Mouse (Mus musculus) small intestine, adult 2 months (tissue): Measurements from ENCODE around the gene Rpsa. TPM values are rescaled to one million over a fixed set of nuclear protein-coding genes. Genes with fewer than 3 reads are reported as not detected.
A peak's percentile ranks its signal among the peaks of the same experiment; 100 is the strongest.

Experiments used
- H3K27ac ChIP-seq: fragments of 200-500 bp; 2 replicates; pipeline ENCODE4 v1.5.1; 2012; ENCODE audit warnings: low read depth, low read length, control low read depth, inconsistent platforms; ENCODE audit not compliant: insufficient read depth
- H3K27me3 ChIP-seq: fragments of 200-500 bp; 2 replicates; pipeline ENCODE4 v1.6.1; 2012; ENCODE audit warnings: mild to moderate bottlenecking, moderate library complexity, low read length, inconsistent platforms; ENCODE audit not compliant: control insufficient read depth, insufficient read depth
- H3K36me3 ChIP-seq: fragments of 200-500 bp; 2 replicates; pipeline ENCODE4 v1.6.1; 2012; ENCODE audit warnings: mild to moderate bottlenecking, low read length, control low read depth, inconsistent platforms; ENCODE audit not compliant: control insufficient read depth, insufficient read depth
- H3K4me1 ChIP-seq: fragments of 200-500 bp; 2 replicates; pipeline ENCODE4 v1.6.1; 2012; ENCODE audit warnings: low read length, inconsistent platforms, mixed read lengths; ENCODE audit not compliant: control insufficient read depth, insufficient read depth, insufficient read length
- H3K4me3 ChIP-seq: fragments of 200-500 bp; 2 replicates; pipeline ENCODE4 v1.5.1; 2012; ENCODE audit warnings: low read depth, mild to moderate bottlenecking, control low read depth, inconsistent platforms, low read length, moderate library complexity
- CTCF ChIP-seq: fragments of 200-500 bp; IDR thresholded peaks from 2 replicates; pipeline ENCODE4 v1.5.1; 2012; ENCODE audit warnings: low read depth, mild to moderate bottlenecking, control low read depth, inconsistent platforms, low read length, moderate library complexity, mixed read lengths; ENCODE audit not compliant: insufficient replicate concordance, insufficient read length; ENCODE audit errors: extremely low read depth
- POLR2A ChIP-seq: fragments of 200-500 bp; IDR thresholded peaks from 2 replicates; pipeline ENCODE4 v1.6.1; 2012; ENCODE audit warnings: low read depth, mild to moderate bottlenecking, control low read depth, inconsistent platforms, low read length, moderate library complexity
- WGBS: fragments of 180-500 bp; shearing (Covaris S2); methylation state at CpG from one replicate; pipeline ENCODE4 v1.1.7; 2018; 5-methylcytosine and 5-hydroxymethylcytosine counted together
- polyA plus RNA-seq: library from polyadenylated mRNA; depleted of rRNA; stranded (reverse); fragments of >200 nt; gene quantifications from 2 replicates; pipeline ENCODE4 v1.2.3, GENCODE M21; 2012

Gene Rpsa
- polyA plus RNA-seq, 1 experiment = 2,329 TPM

- Histone ChIP-seq H3K27ac (no peak overlapping the region), H3K27me3 (no peaks in the 10 kb centered on the region), H3K36me3 (no peaks in the 10 kb centered on the region), H3K4me1 (no peaks in the 10 kb centered on the region), H3K4me3 (no peak overlapping the region)
- no peak for TF ChIP-seq POLR2A
- TF ChIP-seq CTCF = no peak
- WGBS = 85% methylated on average over 9 of the region's 9 CpGs
These were observed 43.1 kb upstream of the Rpsa start for GRCm38 (mm10) chr9:120084406-120084805.

DNA sequence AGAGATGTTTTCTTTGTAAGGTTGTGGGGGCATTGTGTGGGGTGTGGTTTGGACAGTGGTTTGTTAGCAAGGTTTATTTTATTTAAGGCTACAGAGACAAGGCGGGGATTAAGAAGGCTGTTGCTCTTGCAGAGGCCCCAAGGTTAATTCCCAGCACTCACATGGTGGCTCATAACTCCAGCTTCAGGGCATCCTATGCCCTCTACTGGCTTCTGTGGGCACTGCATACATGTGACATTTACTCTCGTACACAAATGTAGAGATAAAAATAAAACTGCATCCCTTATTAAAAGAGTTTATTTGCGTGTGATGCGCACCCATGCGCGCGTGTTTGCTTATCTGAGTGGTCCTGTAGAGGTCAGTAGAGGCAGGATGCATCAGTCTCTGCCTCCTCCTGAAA, 38.4 kb upstream of the Rpsa start:
- Histone ChIP-seq H3K4me3 (no peak overlapping the region), H3K27me3 (no peaks in the 10 kb centered on the region), H3K4me1 (no peaks in the 10 kb centered on the region), H3K27ac (no peak overlapping the region), H3K36me3 (no peaks in the 10 kb centered on the region)
- WGBS = 87% methylated on average over 7 of the region's 7 CpGs
- TF ChIP-seq CTCF = no peak
- no peak for TF ChIP-seq POLR2A

- Histone ChIP-seq H3K4me1 (no peaks in the 10 kb centered on the region), H3K4me3 (no peak overlapping the region), H3K36me3 (no peaks in the 10 kb centered on the region), H3K27me3 (no peaks in the 10 kb centered on the region), H3K27ac (no peak overlapping the region)
- 84% methylated on average over 10 of the region's 10 CpGs for WGBS
- TF ChIP-seq CTCF (no peak), POLR2A (no peak)
These were observed 36.4 kb upstream of the Rpsa start for GRCm38 (mm10) chr9:120091086-120091485.

DNA sequence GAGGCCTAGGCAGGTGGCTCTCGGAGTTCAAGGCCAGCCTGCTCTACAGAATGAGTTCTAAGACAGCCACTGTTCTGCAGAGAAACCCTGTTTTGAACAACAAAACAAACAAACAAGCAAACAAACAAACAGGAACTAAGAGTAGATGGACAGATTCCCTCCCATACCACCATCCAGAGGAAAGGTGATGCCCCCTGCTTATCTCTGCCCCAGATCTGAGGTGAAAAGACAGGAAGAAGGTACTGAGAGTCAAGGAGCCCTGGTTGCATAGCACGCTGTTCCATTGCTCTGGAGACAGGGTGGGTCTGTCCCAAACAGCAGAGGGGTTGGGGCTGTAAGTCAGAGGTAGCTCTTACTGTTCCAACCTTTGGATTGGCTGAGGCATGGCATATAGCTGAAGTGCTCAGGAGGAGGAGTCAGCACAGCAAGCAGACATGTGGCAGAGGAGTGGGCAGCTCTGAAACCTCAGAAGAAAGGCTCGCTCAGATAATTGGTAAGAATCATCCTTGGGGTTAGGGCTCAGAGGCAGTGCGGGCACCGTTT, 35.7 kb upstream of the Rpsa start, which contains the start of gene Ccr8:
TSS of gene Ccr8 (plus strand) at position 419 of the 543 bp plus-strand sequence.
- Histone ChIP-seq H3K36me3 (no peaks in the 10 kb centered on the region), H3K4me1 (no peaks in the 10 kb centered on the region), H3K27ac (no peak within 1 kb of the TSS), H3K27me3 (no peaks in the 10 kb centered on the region), H3K4me3 (no peak within 1 kb of the TSS)
- TF ChIP-seq CTCF = no peak
- no peak for TF ChIP-seq POLR2A
- 74% methylated on average over 5 of the region's 5 CpGs for WGBS

DNA sequence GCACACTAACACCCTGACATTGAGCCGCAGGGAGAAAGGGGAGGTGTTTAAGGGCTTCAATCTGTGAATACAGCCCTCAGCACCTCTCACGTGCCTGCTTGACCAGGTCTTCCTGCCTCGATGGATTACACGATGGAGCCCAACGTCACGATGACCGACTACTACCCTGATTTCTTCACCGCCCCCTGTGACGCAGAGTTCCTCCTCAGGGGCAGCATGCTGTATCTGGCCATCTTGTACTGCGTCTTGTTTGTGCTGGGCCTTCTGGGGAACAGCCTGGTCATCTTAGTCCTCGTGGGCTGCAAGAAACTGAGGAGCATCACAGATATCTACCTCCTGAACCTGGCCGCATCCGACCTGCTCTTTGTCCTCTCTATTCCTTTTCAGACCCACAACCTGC, 33.8 kb upstream of the Rpsa start:
- Histone ChIP-seq H3K36me3 (no peaks in the 10 kb centered on the region), H3K27me3 (no peaks in the 10 kb centered on the region), H3K4me3 (no peak overlapping the region), H3K27ac (no peak overlapping the region), H3K4me1 (no peaks in the 10 kb centered on the region)
- TF ChIP-seq POLR2A (no peak), CTCF (no peak)
- 87% methylated on average over 13 of the region's 13 CpGs for WGBS

- no peak overlapping the region for H3K27ac ChIP-seq
These were observed 31.6 kb upstream of the Rpsa start for GRCm38 (mm10) chr9:120095886-120096285.

DNA sequence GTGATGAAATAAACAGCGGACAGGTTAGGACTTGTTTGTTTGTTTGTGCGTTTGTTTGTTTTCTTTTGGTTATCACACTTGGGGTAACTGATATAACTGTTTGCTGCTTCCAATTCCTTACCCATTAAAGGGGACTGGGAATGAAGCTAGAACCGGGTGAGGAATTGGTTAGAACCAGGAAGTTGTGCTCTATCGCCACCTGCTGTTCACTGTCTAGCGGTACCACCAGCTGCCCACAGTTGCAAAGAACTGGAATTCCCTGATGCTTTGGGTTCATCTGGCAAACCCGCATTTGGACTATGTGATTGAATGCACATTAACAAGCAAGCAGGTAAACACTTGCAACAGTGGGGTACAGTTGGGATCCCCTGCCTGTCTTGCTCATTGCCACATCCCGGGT, 28.8 kb upstream of the Rpsa start:
- no peak overlapping the region for H3K4me3 ChIP-seq
- H3K27me3 ChIP-seq = no peaks in the 10 kb centered on the region
- H3K27ac ChIP-seq = no peak overlapping the region
- H3K4me1 ChIP-seq = no peaks in the 10 kb centered on the region
- no peak for TF ChIP-seq POLR2A
- TF ChIP-seq CTCF = peak; percentile 74; the same call in 1 of the 2 replicates
- no peaks in the 10 kb centered on the region for H3K36me3 ChIP-seq
- WGBS = 23% methylated on average over 7 of the region's 7 CpGs

More at GRCm38 (mm10) chr9:120095886-120096285, 31.6 kb upstream of the Rpsa start:
- Histone ChIP-seq H3K4me1 (no peaks in the 10 kb centered on the region), H3K4me3 (no peak overlapping the region), H3K36me3 (no peaks in the 10 kb centered on the region), H3K27me3 (no peaks in the 10 kb centered on the region)
- TF ChIP-seq CTCF (no peak), POLR2A (no peak)
- WGBS = 43% methylated on average over 7 of the region's 7 CpGs
